Mouse (Mus musculus): ENCODE measurements around the gene Ptprs. TPM values are rescaled to one million over a fixed set of nuclear protein-coding genes. Genes with fewer than 3 reads are reported as not detected.
A peak's percentile ranks its signal among the peaks of the same experiment; 100 is the strongest.

Gene Ptprs
- polyA plus RNA-seq, 1 experiment from 2014 or later, result 80.1 TPM

DNA sequence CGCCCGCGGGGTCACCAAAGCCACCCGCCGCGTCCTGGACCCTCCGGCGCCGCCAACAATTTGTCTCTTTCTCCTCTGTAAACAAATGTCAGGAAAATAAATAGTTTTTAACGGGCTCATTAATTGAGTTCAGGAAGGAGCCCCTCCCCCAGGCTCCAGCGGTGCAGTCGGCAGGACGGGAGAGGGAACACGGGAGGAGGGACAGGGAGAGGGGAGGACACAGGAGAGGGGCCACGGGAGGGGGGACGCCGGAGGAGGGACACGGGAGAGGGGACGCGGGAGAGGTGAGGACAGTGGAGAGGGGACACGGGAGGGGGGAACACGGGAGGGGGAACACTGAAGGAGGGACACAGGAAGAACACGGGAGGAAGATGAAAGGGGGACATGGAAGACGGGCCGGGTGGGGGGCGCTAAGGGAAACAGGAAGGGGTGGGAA lies 6.3 kb downstream of the Ptprs start:
- WGBS, result 2% methylated on average over 25 of the region's 26 CpGs
- DNase-seq (ENCODE audit: low spot score), result no peak
- no peak for ATAC-seq (replicated peaks; ENCODE audit: insufficient number of reproducible peaks, low FRiP score, low TSS enrichment, low read depth)
- H3K4me1 ChIP-seq (ENCODE audit: control insufficient read depth, insufficient read depth, low read length), result peaks cover 32% of the 10 kb centered on the region
- H3K9me3 ChIP-seq (replicated peaks; ENCODE audit: control insufficient read depth, low read length), result no peaks in the 10 kb centered on the region
- H3K9ac ChIP-seq (replicated peaks; ENCODE audit: low read length), result 0 out of 2 replicates have a peak overlapping the region, but pooled peaks have one; percentile 9
- H3K4me3 ChIP-seq (ENCODE audit: low read depth, low read length), result peak overlapping the region; percentile 17
- peaks cover 22% of the 10 kb centered on the region for H3K27me3 ChIP-seq (ENCODE audit: control insufficient read depth, insufficient read depth, low read length)
- no peaks in the 10 kb centered on the region for H3K36me3 ChIP-seq (replicated peaks; ENCODE audit: control insufficient read depth, insufficient read depth, low read depth, low read length)
- H3K4me2 ChIP-seq (ENCODE audit: low read depth, low read length), result peak overlapping the region; percentile 40
- H3K27ac ChIP-seq (replicated peaks; ENCODE audit: low read depth, low read length), result no peak overlapping the region

- Histone ChIP-seq H3K36me3 (replicated peaks; ENCODE audit: control insufficient read depth, insufficient read depth, low read depth, low read length) (no peaks in the 10 kb centered on the region), H3K27ac (replicated peaks; ENCODE audit: low read depth, low read length) (no peak overlapping the region), H3K27me3 (ENCODE audit: control insufficient read depth, insufficient read depth, low read length) (peaks cover 21% of the 10 kb centered on the region), H3K9me3 (replicated peaks; ENCODE audit: control insufficient read depth, low read length) (no peaks in the 10 kb centered on the region), H3K9ac (replicated peaks; ENCODE audit: low read length) (no peak overlapping the region), H3K4me2 (ENCODE audit: low read depth, low read length) (no peak overlapping the region), H3K4me3 (ENCODE audit: low read depth, low read length) (no peak overlapping the region), H3K4me1 (ENCODE audit: control insufficient read depth, insufficient read depth, low read length) (peaks cover 28% of the 10 kb centered on the region)
- ATAC-seq (replicated peaks; ENCODE audit: insufficient number of reproducible peaks, low FRiP score, low TSS enrichment, low read depth), result no peak
- 29% methylated on average over 8 of the region's 8 CpGs for WGBS
- no peak for DNase-seq (ENCODE audit: low spot score)
Observed at GRCm38 (mm10) chr17:56469275-56469674, 7.0 kb downstream of the Ptprs start.

GRCm38 (mm10) chr17:56468870-56469269 lies 7.4 kb downstream of the Ptprs start:
- no peak for DNase-seq (ENCODE audit: low spot score)
- Histone ChIP-seq H3K9ac (replicated peaks; ENCODE audit: low read length) (no peak overlapping the region), H3K27ac (replicated peaks; ENCODE audit: low read depth, low read length) (no peak overlapping the region)

GRCm38 (mm10) chr17:56468380-56468779 lies 7.9 kb downstream of the Ptprs start:
- no peak overlapping the region for H3K27ac ChIP-seq (replicated peaks; ENCODE audit: low read depth, low read length)
- ATAC-seq (replicated peaks; ENCODE audit: insufficient number of reproducible peaks, low FRiP score, low TSS enrichment, low read depth) (no peak), DNase-seq (ENCODE audit: low spot score) (no peak)
- peaks cover 21% of the 10 kb centered on the region for H3K4me1 ChIP-seq (ENCODE audit: control insufficient read depth, insufficient read depth, low read length)
- peaks cover 12% of the 10 kb centered on the region for H3K27me3 ChIP-seq (ENCODE audit: control insufficient read depth, insufficient read depth, low read length)
- H3K9me3 ChIP-seq (replicated peaks; ENCODE audit: control insufficient read depth, low read length), result no peaks in the 10 kb centered on the region
- no peak overlapping the region for H3K9ac ChIP-seq (replicated peaks; ENCODE audit: low read length)
- no peak overlapping the region for H3K4me3 ChIP-seq (ENCODE audit: low read depth, low read length)
- 87% methylated on average over 9 of the region's 9 CpGs for WGBS
- no peaks in the 10 kb centered on the region for H3K36me3 ChIP-seq (replicated peaks; ENCODE audit: control insufficient read depth, insufficient read depth, low read depth, low read length)
- H3K4me2 ChIP-seq (ENCODE audit: low read depth, low read length), result no peak overlapping the region

More at GRCm38 (mm10) chr17:56468870-56469269, 7.4 kb downstream of the Ptprs start:
- no peaks in the 10 kb centered on the region for H3K36me3 ChIP-seq (replicated peaks; ENCODE audit: control insufficient read depth, insufficient read depth, low read depth, low read length)
- H3K4me2 ChIP-seq (ENCODE audit: low read depth, low read length), result no peak overlapping the region
- ATAC-seq (replicated peaks; ENCODE audit: insufficient number of reproducible peaks, low FRiP score, low TSS enrichment, low read depth), result no peak
- peaks cover 17% of the 10 kb centered on the region for H3K27me3 ChIP-seq (ENCODE audit: control insufficient read depth, insufficient read depth, low read length)
- no peak overlapping the region for H3K4me3 ChIP-seq (ENCODE audit: low read depth, low read length)
- H3K4me1 ChIP-seq (ENCODE audit: control insufficient read depth, insufficient read depth, low read length), result peaks cover 24% of the 10 kb centered on the region
- 72% methylated on average over 7 of the region's 7 CpGs for WGBS
- no peaks in the 10 kb centered on the region for H3K9me3 ChIP-seq (replicated peaks; ENCODE audit: control insufficient read depth, low read length)

- Histone ChIP-seq H3K36me3 (replicated peaks; ENCODE audit: control insufficient read depth, insufficient read depth, low read depth, low read length) (no peaks in the 10 kb centered on the region), H3K4me1 (ENCODE audit: control insufficient read depth, insufficient read depth, low read length) (peaks cover 18% of the 10 kb centered on the region), H3K9me3 (replicated peaks; ENCODE audit: control insufficient read depth, low read length) (no peaks in the 10 kb centered on the region), H3K27me3 (ENCODE audit: control insufficient read depth, insufficient read depth, low read length) (peaks cover 7% of the 10 kb centered on the region; the same call in 1 of the 2 replicates), H3K4me2 (ENCODE audit: low read depth, low read length) (no peak overlapping the region), H3K27ac (replicated peaks; ENCODE audit: low read depth, low read length) (peak overlapping the region; percentile 62; the same call in 1 of the 2 replicates), H3K4me3 (ENCODE audit: low read depth, low read length) (no peak overlapping the region), H3K9ac (replicated peaks; ENCODE audit: low read length) (no peak overlapping the region)
- DNase-seq (ENCODE audit: low spot score), result no peak
- no peak for ATAC-seq (replicated peaks; ENCODE audit: insufficient number of reproducible peaks, low FRiP score, low TSS enrichment, low read depth)
- WGBS, result 63% methylated on average over 7 of the region's 7 CpGs
Observed at GRCm38 (mm10) chr17:56467456-56467884, 8.8 kb downstream of the Ptprs start.

DNA sequence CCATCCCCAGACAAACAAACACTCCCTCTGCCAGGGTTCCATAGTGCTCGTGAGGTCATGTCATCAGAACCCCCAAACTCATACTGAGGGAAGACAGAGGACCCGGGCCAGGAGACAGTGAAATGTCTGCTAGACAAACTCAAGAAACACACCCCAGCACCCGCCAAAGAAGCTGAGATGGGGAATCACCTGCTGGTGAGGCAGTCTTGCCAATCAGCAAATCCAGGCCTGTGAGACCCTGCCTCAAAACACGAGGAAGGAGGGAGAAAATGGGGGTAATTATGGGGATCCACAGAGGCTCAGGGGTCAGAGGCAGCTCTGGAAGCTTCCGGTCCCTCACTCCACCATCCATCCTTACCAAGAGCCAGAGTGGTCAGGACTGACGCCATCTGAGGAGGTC lies 9.5 kb downstream of the Ptprs start:
- DNase-seq (ENCODE audit: low spot score) (no peak), ATAC-seq (replicated peaks; ENCODE audit: insufficient number of reproducible peaks, low FRiP score, low TSS enrichment, low read depth) (no peak)
- Histone ChIP-seq H3K27ac (replicated peaks; ENCODE audit: low read depth, low read length) (no peak overlapping the region), H3K4me3 (ENCODE audit: low read depth, low read length) (no peak overlapping the region), H3K4me1 (ENCODE audit: control insufficient read depth, insufficient read depth, low read length) (peaks cover 16% of the 10 kb centered on the region), H3K36me3 (replicated peaks; ENCODE audit: control insufficient read depth, insufficient read depth, low read depth, low read length) (no peaks in the 10 kb centered on the region), H3K27me3 (ENCODE audit: control insufficient read depth, insufficient read depth, low read length) (0 out of 2 replicates have a peak, but pooled peaks cover 5% of the 10 kb centered on the region), H3K9me3 (replicated peaks; ENCODE audit: control insufficient read depth, low read length) (no peaks in the 10 kb centered on the region), H3K4me2 (ENCODE audit: low read depth, low read length) (no peak overlapping the region), H3K9ac (replicated peaks; ENCODE audit: low read length) (no peak overlapping the region)
- WGBS, result 80% methylated on average over 6 of the region's 6 CpGs

DNA sequence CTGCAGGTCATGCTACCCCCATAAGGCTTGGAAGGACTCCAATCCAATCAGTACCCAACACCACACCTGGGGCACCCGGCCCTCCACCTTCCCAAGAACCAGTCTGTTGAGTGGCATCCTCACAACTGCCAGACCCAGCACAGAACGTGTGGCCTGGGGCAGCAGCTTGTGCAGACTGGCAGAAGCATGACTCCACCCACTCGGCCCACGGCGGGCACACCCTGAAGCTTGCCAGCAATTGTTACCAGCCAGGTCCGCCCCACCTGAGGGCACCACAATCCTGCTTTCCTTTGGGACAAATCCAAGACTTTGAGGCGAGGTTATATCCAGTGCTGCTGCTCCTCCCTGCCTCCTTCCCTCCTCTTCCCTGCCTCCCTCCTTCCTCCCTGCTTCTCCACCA lies 11.5 kb downstream of the Ptprs start:
- no peaks in the 10 kb centered on the region for H3K9me3 ChIP-seq (replicated peaks; ENCODE audit: control insufficient read depth, low read length)
- ATAC-seq (replicated peaks; ENCODE audit: insufficient number of reproducible peaks, low FRiP score, low TSS enrichment, low read depth) (no peak), DNase-seq (ENCODE audit: low spot score) (no peak)
- no peak overlapping the region for H3K4me3 ChIP-seq (ENCODE audit: low read depth, low read length)
- H3K27me3 ChIP-seq (ENCODE audit: control insufficient read depth, insufficient read depth, low read length), result no peaks in the 10 kb centered on the region
- H3K36me3 ChIP-seq (replicated peaks; ENCODE audit: control insufficient read depth, insufficient read depth, low read depth, low read length), result no peaks in the 10 kb centered on the region
- H3K9ac ChIP-seq (replicated peaks; ENCODE audit: low read length), result no peak overlapping the region
- peaks cover 12% of the 10 kb centered on the region for H3K4me1 ChIP-seq (ENCODE audit: control insufficient read depth, insufficient read depth, low read length)
- 83% methylated on average over 7 of the region's 7 CpGs for WGBS
- no peak overlapping the region for H3K27ac ChIP-seq (replicated peaks; ENCODE audit: low read depth, low read length)
- no peak overlapping the region for H3K4me2 ChIP-seq (ENCODE audit: low read depth, low read length)

DNA sequence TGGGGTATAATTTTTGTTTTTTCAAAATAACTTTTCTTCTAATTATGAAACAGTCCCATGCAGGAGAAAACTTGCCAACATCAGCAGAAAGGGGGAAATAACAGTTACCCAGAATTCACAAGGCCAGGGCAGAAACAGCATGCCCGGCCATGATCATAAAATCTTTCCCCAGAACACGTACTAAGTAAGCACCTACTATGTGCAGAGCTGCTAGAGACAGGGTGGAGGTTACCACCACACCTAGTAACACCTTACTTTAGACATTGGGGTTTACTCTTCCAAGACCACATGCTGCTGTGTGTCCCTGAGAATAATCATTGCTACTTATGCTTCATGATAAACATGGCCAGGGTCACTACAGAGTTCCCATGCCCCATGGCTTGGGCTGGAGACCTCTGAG lies 11.9 kb downstream of the Ptprs start:
- no peak overlapping the region for H3K9ac ChIP-seq (replicated peaks; ENCODE audit: low read length)
- H3K36me3 ChIP-seq (replicated peaks; ENCODE audit: control insufficient read depth, insufficient read depth, low read depth, low read length), result no peaks in the 10 kb centered on the region
- ATAC-seq (replicated peaks; ENCODE audit: insufficient number of reproducible peaks, low FRiP score, low TSS enrichment, low read depth) (no peak), DNase-seq (ENCODE audit: low spot score) (no peak)
- WGBS, result 94% methylated on average over 2 of the region's 2 CpGs
- no peaks in the 10 kb centered on the region for H3K27me3 ChIP-seq (ENCODE audit: control insufficient read depth, insufficient read depth, low read length)
- no peak overlapping the region for H3K4me2 ChIP-seq (ENCODE audit: low read depth, low read length)
- H3K4me1 ChIP-seq (ENCODE audit: control insufficient read depth, insufficient read depth, low read length), result peaks cover 11% of the 10 kb centered on the region
- no peak overlapping the region for H3K4me3 ChIP-seq (ENCODE audit: low read depth, low read length)
- no peak overlapping the region for H3K27ac ChIP-seq (replicated peaks; ENCODE audit: low read depth, low read length)
- H3K9me3 ChIP-seq (replicated peaks; ENCODE audit: control insufficient read depth, low read length), result no peaks in the 10 kb centered on the region
